Mouse (Mus musculus): Measurements from ENCODE around the gene Kcnma1. TPM values are rescaled to one million over a fixed set of nuclear protein-coding genes. Genes with fewer than 3 reads are reported as not detected.

Kcnma1 gene
- total and polyA plus RNA-seq, 2 experiments: 0.18 TPM; not detected in 1

DNA sequence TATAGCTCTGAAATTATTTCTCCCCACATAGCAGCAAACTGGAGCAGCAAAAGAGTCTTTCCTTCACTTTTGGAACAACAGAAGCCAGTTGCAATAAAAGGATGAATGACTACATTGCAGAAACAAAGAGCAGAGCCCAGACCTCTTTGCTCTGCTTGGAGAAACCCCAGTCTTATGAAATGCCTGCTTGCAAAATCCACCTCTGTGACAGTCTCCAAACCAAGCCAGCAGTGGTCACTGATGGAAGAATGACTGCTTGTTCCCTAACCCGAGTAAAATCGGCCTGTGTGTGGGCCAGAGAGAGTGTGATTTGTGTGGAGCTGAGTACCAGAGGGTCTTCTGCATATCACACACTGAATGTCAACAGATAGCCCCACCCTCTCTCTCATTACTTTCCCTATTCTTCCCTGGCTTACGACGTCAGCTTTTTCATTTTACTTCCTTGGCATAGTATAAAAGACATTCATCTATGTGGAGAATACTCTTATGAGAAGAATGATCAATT is 518.0 kb downstream of the Kcnma1 start:
- DNase-seq (ENCODE audit: extremely low read depth, low read depth, low spot score): no peak
- no peaks in the 10 kb centered on the region for H3K27me3 ChIP-seq (ENCODE audit: control insufficient read depth, insufficient read depth, low read length)
- 79% methylated on average over 4 of the region's 4 CpGs for WGBS
- H3K79me2 ChIP-seq (ENCODE audit: control insufficient read depth, insufficient read depth, low read length): no peaks in the 10 kb centered on the region
- no peaks in the 10 kb centered on the region for H3K4me1 ChIP-seq (ENCODE audit: control insufficient read depth, insufficient read depth, low read length)
- TF ChIP-seq CTCF (IDR thresholded peaks at IDR 0.05; ENCODE audit: low read depth, low read length) (no peak), POLR2A (IDR thresholded peaks at IDR 0.05; ENCODE audit: extremely low read depth, insufficient read depth, low read length) (no peak)
- no peak overlapping the region for H3K27ac ChIP-seq (replicated peaks; ENCODE audit: insufficient read depth, low read depth, low read length)
- no peak overlapping the region for H3K4me3 ChIP-seq (ENCODE audit: insufficient read depth, low read depth, low read length)
- H3K36me3 ChIP-seq (ENCODE audit: control insufficient read depth, insufficient read depth, low read length): no peaks in the 10 kb centered on the region
- H3K9ac ChIP-seq (ENCODE audit: low read depth, low read length): no peak overlapping the region

DNA sequence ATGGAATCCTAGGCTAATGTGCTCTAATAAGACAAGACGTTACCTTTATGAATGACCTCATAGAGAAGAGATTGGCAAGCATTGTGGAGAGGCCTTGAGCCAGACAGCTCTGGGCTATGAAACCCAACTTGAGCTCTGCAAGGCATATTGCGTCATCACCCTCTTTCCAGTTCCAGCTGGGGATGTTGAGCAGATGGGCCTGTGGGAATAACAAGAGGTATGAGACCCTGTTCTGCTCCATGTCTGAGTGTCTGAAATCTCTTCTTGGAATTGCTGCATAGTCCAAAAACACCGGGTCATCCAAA is 519.8 kb downstream of the Kcnma1 start:
- no peak overlapping the region for H3K4me3 ChIP-seq (ENCODE audit: insufficient read depth, low read depth, low read length)
- no peaks in the 10 kb centered on the region for H3K36me3 ChIP-seq (ENCODE audit: control insufficient read depth, insufficient read depth, low read length)
- H3K27ac ChIP-seq (replicated peaks; ENCODE audit: insufficient read depth, low read depth, low read length): no peak overlapping the region
- DNase-seq (ENCODE audit: extremely low read depth, low read depth, low spot score): no peak
- WGBS: 65% methylated on average over 3 of the region's 3 CpGs
- no peaks in the 10 kb centered on the region for H3K4me1 ChIP-seq (ENCODE audit: control insufficient read depth, insufficient read depth, low read length)
- H3K79me2 ChIP-seq (ENCODE audit: control insufficient read depth, insufficient read depth, low read length): no peaks in the 10 kb centered on the region
- no peak overlapping the region for H3K9ac ChIP-seq (ENCODE audit: low read depth, low read length)
- TF ChIP-seq CTCF (IDR thresholded peaks at IDR 0.05; ENCODE audit: low read depth, low read length) (no peak), POLR2A (IDR thresholded peaks at IDR 0.05; ENCODE audit: extremely low read depth, insufficient read depth, low read length) (no peak)
- no peaks in the 10 kb centered on the region for H3K27me3 ChIP-seq (ENCODE audit: control insufficient read depth, insufficient read depth, low read length)

DNA sequence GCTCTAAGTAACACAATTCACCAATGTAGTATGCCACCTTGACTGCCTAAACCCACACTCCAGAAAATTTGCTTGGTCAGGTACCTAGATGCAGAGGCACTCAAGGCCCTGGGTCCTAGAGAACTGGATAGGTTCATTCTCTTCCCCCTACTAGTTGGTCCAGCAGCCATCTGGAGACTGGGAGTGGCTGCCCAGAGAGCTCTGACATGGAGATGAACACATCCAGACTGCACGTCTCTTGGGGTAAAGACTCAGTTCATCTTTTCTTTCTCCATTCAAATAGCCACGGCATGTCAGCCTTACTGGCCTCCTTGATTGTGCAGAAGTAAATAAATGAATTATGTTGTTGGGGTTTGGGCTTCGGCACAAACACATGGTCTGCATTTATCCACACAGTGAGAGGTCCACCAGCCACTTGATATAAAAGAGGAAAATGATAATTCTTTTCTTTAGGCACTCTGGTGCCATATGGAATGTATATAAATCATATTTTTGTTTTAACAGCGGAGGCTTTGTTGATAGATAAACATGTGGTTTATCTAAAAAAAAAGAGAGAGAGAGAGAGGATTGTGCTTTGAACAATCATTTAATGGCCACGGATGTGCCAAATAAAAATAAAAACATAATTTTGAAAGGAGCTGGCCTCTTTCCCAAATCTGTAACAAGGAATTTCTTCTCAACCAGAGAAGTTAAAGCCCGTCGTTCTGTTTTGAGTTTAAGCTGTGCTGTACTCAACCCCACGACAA is 520.4 kb downstream of the Kcnma1 start:
- TF ChIP-seq CTCF (IDR thresholded peaks at IDR 0.05; ENCODE audit: low read depth, low read length) (no peak), POLR2A (IDR thresholded peaks at IDR 0.05; ENCODE audit: extremely low read depth, insufficient read depth, low read length) (no peak)
- no peak overlapping the region for H3K27ac ChIP-seq (replicated peaks; ENCODE audit: insufficient read depth, low read depth, low read length)

DNA sequence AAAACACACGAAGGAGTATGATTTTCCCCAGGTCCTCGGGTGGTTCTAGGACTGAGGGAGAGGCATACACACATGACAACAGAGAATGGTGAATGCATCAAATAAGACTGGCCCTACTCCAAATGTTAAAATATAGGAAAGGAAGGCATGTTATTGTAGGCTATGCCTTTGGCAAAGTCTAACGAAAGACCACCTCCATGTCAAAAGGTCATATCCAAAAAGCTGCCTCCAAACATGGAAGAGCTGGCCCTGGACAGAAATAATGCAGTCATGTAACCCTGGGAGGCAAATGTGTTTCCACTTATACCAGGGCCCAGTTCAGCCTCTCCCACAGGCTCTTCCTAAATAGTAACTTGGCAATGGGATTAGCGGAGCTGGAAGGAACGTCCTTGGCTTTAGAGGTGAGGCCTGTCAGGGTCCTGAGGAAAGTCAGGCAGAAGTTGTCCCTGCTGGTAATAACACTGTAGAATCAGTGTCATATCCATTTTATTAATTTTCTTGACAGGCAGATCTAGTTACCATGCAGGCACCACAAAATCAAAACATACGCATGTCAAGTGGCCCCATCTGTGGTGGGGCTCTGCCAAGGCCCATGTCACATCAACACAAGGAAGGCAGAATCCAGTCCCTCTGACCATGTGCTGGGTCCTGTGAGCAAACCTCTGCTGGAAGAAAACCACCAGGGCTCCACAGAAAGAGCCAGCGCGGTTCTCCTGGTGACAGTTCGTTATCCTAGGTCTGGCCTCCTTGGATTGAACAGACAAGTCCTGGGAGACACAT is 521.5 kb downstream of the Kcnma1 start:
- H3K4me1 ChIP-seq (ENCODE audit: control insufficient read depth, insufficient read depth, low read length): no peaks in the 10 kb centered on the region
- TF ChIP-seq POLR2A (IDR thresholded peaks at IDR 0.05; ENCODE audit: extremely low read depth, insufficient read depth, low read length) (no peak), CTCF (IDR thresholded peaks at IDR 0.05; ENCODE audit: low read depth, low read length) (no peak)
- H3K4me3 ChIP-seq (ENCODE audit: insufficient read depth, low read depth, low read length): no peak overlapping the region
- H3K79me2 ChIP-seq (ENCODE audit: control insufficient read depth, insufficient read depth, low read length): no peaks in the 10 kb centered on the region
- WGBS: 95% methylated on average over 9 of the region's 9 CpGs
- H3K27ac ChIP-seq (replicated peaks; ENCODE audit: insufficient read depth, low read depth, low read length): no peak overlapping the region
- no peak for DNase-seq (ENCODE audit: extremely low read depth, low read depth, low spot score)
- H3K36me3 ChIP-seq (ENCODE audit: control insufficient read depth, insufficient read depth, low read length): no peaks in the 10 kb centered on the region
- H3K27me3 ChIP-seq (ENCODE audit: control insufficient read depth, insufficient read depth, low read length): no peaks in the 10 kb centered on the region
- H3K9ac ChIP-seq (ENCODE audit: low read depth, low read length): no peak overlapping the region

More for the DNA sequence above, 520.4 kb downstream of the Kcnma1 start:
- Histone ChIP-seq H3K27me3 (ENCODE audit: control insufficient read depth, insufficient read depth, low read length) (no peaks in the 10 kb centered on the region), H3K9ac (ENCODE audit: low read depth, low read length) (no peak overlapping the region), H3K4me3 (ENCODE audit: insufficient read depth, low read depth, low read length) (no peak overlapping the region), H3K36me3 (ENCODE audit: control insufficient read depth, insufficient read depth, low read length) (no peaks in the 10 kb centered on the region), H3K4me1 (ENCODE audit: control insufficient read depth, insufficient read depth, low read length) (no peaks in the 10 kb centered on the region), H3K79me2 (ENCODE audit: control insufficient read depth, insufficient read depth, low read length) (no peaks in the 10 kb centered on the region)
- 86% methylated on average over 8 of the region's 8 CpGs for WGBS
- no peak for DNase-seq (ENCODE audit: extremely low read depth, low read depth, low spot score)

DNA sequence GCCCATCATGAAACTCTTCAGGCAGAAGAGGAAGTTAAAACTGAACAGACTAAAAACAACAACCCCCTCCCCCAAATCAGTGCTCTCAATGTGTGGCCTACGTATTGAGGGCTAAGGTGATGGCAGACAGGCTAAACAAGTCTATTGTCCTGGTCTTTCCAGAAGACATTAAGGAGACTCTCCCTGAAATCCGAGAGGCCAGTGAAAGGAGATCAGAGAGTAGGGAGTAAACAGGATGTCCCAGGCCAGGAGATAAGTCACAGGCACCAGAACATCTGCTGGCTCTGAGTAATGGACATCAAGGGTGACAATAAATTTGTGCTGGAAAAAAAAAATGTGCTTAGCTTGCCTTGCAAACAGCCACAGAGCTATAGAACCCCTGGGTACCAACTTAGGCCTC is 522.9 kb downstream of the Kcnma1 start:
- no peaks in the 10 kb centered on the region for H3K4me1 ChIP-seq (ENCODE audit: control insufficient read depth, insufficient read depth, low read length)
- H3K4me3 ChIP-seq (ENCODE audit: insufficient read depth, low read depth, low read length): no peak overlapping the region
- H3K9ac ChIP-seq (ENCODE audit: low read depth, low read length): no peak overlapping the region
- H3K27me3 ChIP-seq (ENCODE audit: control insufficient read depth, insufficient read depth, low read length): no peaks in the 10 kb centered on the region
- H3K79me2 ChIP-seq (ENCODE audit: control insufficient read depth, insufficient read depth, low read length): no peaks in the 10 kb centered on the region
- 72% methylated on average over 2 of the region's 2 CpGs for WGBS
- DNase-seq (ENCODE audit: extremely low read depth, low read depth, low spot score): no peak
- TF ChIP-seq POLR2A (IDR thresholded peaks at IDR 0.05; ENCODE audit: extremely low read depth, insufficient read depth, low read length): no peak
- no peak for TF ChIP-seq CTCF (IDR thresholded peaks at IDR 0.05; ENCODE audit: low read depth, low read length)
- no peak overlapping the region for H3K27ac ChIP-seq (replicated peaks; ENCODE audit: insufficient read depth, low read depth, low read length)
- no peaks in the 10 kb centered on the region for H3K36me3 ChIP-seq (ENCODE audit: control insufficient read depth, insufficient read depth, low read length)

DNA sequence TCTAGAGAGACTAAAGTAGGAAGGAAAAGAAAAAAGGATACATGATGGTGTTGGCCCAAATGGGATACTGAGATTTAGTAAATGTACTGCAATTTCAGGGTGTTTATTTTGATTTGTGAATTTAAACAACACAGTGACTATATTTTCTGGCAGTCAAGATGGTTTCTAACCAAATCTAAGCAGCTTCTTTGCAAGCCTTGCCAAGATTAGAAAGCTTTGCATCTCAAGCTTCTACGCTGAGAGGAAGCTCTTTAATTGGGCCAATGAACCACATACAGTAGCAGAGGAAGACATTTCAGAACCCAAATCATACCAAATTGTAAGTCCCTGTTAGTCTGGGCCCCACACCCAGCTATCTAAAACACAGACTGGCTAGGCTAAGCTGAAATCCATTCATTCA is 527.6 kb downstream of the Kcnma1 start:
- Histone ChIP-seq H3K4me1 (ENCODE audit: control insufficient read depth, insufficient read depth, low read length) (no peaks in the 10 kb centered on the region), H3K4me3 (ENCODE audit: insufficient read depth, low read depth, low read length) (no peak overlapping the region), H3K79me2 (ENCODE audit: control insufficient read depth, insufficient read depth, low read length) (no peaks in the 10 kb centered on the region), H3K36me3 (ENCODE audit: control insufficient read depth, insufficient read depth, low read length) (no peaks in the 10 kb centered on the region), H3K9ac (ENCODE audit: low read depth, low read length) (no peak overlapping the region), H3K27ac (replicated peaks; ENCODE audit: insufficient read depth, low read depth, low read length) (no peak overlapping the region), H3K27me3 (ENCODE audit: control insufficient read depth, insufficient read depth, low read length) (no peaks in the 10 kb centered on the region)
- WGBS: 97% methylated on average over 1 of the region's 1 CpGs
- no peak for DNase-seq (ENCODE audit: extremely low read depth, low read depth, low spot score)
- TF ChIP-seq POLR2A (IDR thresholded peaks at IDR 0.05; ENCODE audit: extremely low read depth, insufficient read depth, low read length) (no peak), CTCF (IDR thresholded peaks at IDR 0.05; ENCODE audit: low read depth, low read length) (no peak)

All from liver, adult 2 months (tissue).